Mouse (Mus musculus): Measurements from ENCODE around the gene Blm.

Blm gene

GRCm38 (mm10) chr7:80405188-80405695 lies 129.7 kb downstream of the Blm start, which contains the start of gene Furin:
Gene Furin (minus strand): TSS chr7:80405436.
- DNase-seq (ENCODE audit: low spot score in 2 of 2), result no peak

All from cerebellum, postnatal 4 days (tissue).